Mouse (Mus musculus) embryonic facial prominence, embryonic 15.5 days (tissue): ENCODE measurements around the gene Zw10. TPM values are rescaled to one million over a fixed set of nuclear protein-coding genes. Genes with fewer than 3 reads are reported as not detected.
A peak's percentile ranks its signal among the peaks of the same experiment; 100 is the strongest.

Source experiments
- ATAC-seq: fragments of 200-750 bp; cut with Nextera tagmentation; 2 replicates; pipeline ENCODE4 v1.8.0; 2017; ENCODE audit warnings: low read depth, moderate TSS enrichment; ENCODE audit not compliant: insufficient number of reproducible peaks, low FRiP score, low TSS enrichment
- H3K27ac ChIP-seq: fragments of 300-500 bp; sonication (generic); replicated peaks from 2 replicates; pipeline ENCODE4 v1.5.1; 2015; ENCODE audit warnings: mild to moderate bottlenecking, inconsistent platforms
- H3K27me3 ChIP-seq: fragments of 300-500 bp; sonication (generic); 2 replicates; pipeline ENCODE4 v1.6.1; 2015; ENCODE audit warnings: inconsistent platforms
- H3K36me3 ChIP-seq: fragments of 300-500 bp; sonication (generic); 2 replicates; pipeline ENCODE4 v1.6.1; 2015; ENCODE audit warnings: mild to moderate bottlenecking, inconsistent platforms
- H3K4me1 ChIP-seq: fragments of 300-500 bp; sonication (generic); 2 replicates; pipeline ENCODE4 v1.6.1; 2015; ENCODE audit warnings: inconsistent platforms
- H3K4me2 ChIP-seq: fragments of 300-500 bp; sonication (generic); replicated peaks from 2 replicates; pipeline ENCODE4 v1.6.1; 2015; ENCODE audit warnings: mild to moderate bottlenecking, inconsistent platforms
- H3K4me3 ChIP-seq: fragments of 300-500 bp; sonication (generic); replicated peaks from 2 replicates; pipeline ENCODE4 v1.5.1; 2015; ENCODE audit warnings: mild to moderate bottlenecking, inconsistent platforms
- H3K9ac ChIP-seq: fragments of 300-500 bp; sonication (generic); 2 replicates; pipeline ENCODE4 v1.6.1; 2015; ENCODE audit warnings: inconsistent platforms
- H3K9me3 ChIP-seq: fragments of 300-500 bp; sonication (generic); replicated peaks from 2 replicates; pipeline ENCODE4 v1.6.1; 2016; ENCODE audit warnings: inconsistent platforms
- WGBS: fragments of 180-500 bp; shearing (Covaris S2); methylation state at CpG from one replicate; pipeline ENCODE4 v1.1.7; 2015; 5-methylcytosine and 5-hydroxymethylcytosine counted together
- polyA plus RNA-seq: library from polyadenylated mRNA; unstranded; fragments of >200 nt; fragmentation: Nextera tagmentation; extraction: Ambion mirVana; gene quantifications from 2 replicates; pipeline ENCODE4 v1.2.1, GENCODE M21; 2015

Zw10 gene
- polyA plus RNA-seq, 1 experiment from 2014 or later, result 37.3 TPM

- Histone ChIP-seq H3K4me3 (no peak overlapping the region), H3K27me3 (no peaks in the 10 kb centered on the region), H3K4me2 (no peak overlapping the region), H3K9ac (no peak overlapping the region), H3K4me1 (no peaks in the 10 kb centered on the region), H3K36me3 (peaks cover 35% of the 10 kb centered on the region), H3K27ac (peak overlapping the region; percentile 11; the same call in 1 of the 2 replicates), H3K9me3 (no peaks in the 10 kb centered on the region)
- ATAC-seq, result no peak
- 10% methylated on average over 4 of the region's 4 CpGs for WGBS
These were observed 26.1 kb downstream of the Zw10 start for GRCm38 (mm10) chr9:49081561-49081960.

- H3K9ac ChIP-seq, result no peak overlapping the region
- no peaks in the 10 kb centered on the region for H3K27me3 ChIP-seq
- no peak for ATAC-seq
- H3K4me2 ChIP-seq, result no peak overlapping the region
- no peaks in the 10 kb centered on the region for H3K36me3 ChIP-seq
- WGBS, result 41% methylated on average over 11 of the region's 11 CpGs
- no peak overlapping the region for H3K4me3 ChIP-seq
- no peak overlapping the region for H3K27ac ChIP-seq
- H3K9me3 ChIP-seq, result no peaks in the 10 kb centered on the region
- no peaks in the 10 kb centered on the region for H3K4me1 ChIP-seq
These were observed 31.9 kb downstream of the Zw10 start for GRCm38 (mm10) chr9:49087317-49087716.

GRCm38 (mm10) chr9:49098871-49099270 lies 43.5 kb downstream of the Zw10 start:
- Histone ChIP-seq H3K27ac (no peak overlapping the region), H3K4me1 (peaks cover 4% of the 10 kb centered on the region; the same call in 1 of the 2 replicates), H3K36me3 (no peaks in the 10 kb centered on the region), H3K4me3 (no peak overlapping the region), H3K4me2 (no peak overlapping the region), H3K27me3 (no peaks in the 10 kb centered on the region; the same call in 1 of the 2 replicates), H3K9ac (no peak overlapping the region), H3K9me3 (no peaks in the 10 kb centered on the region)
- WGBS, result 84% methylated on average over 3 of the region's 3 CpGs
- ATAC-seq, result no peak

- H3K9me3 ChIP-seq, result no peaks in the 10 kb centered on the region
- no peaks in the 10 kb centered on the region; the same call in 1 of the 2 replicates for H3K27me3 ChIP-seq
- peaks cover 4% of the 10 kb centered on the region; the same call in 1 of the 2 replicates for H3K4me1 ChIP-seq
- H3K9ac ChIP-seq, result no peak overlapping the region
- ATAC-seq, result peak; percentile 11; the same call in 1 of the 2 replicates
- H3K27ac ChIP-seq, result no peak overlapping the region
- WGBS, result 18% methylated on average over 1 of the region's 1 CpGs
- no peaks in the 10 kb centered on the region for H3K36me3 ChIP-seq
- H3K4me3 ChIP-seq, result no peak overlapping the region
- no peak overlapping the region for H3K4me2 ChIP-seq
These were observed 46.9 kb downstream of the Zw10 start for GRCm38 (mm10) chr9:49102328-49102727.

- no peaks in the 10 kb centered on the region for H3K4me1 ChIP-seq
- no peak overlapping the region for H3K9ac ChIP-seq
- no peaks in the 10 kb centered on the region for H3K27me3 ChIP-seq
- 39% methylated on average over 7 of the region's 7 CpGs for WGBS
- no peaks in the 10 kb centered on the region for H3K36me3 ChIP-seq
- no peak overlapping the region for H3K4me3 ChIP-seq
- ATAC-seq, result no peak
- no peaks in the 10 kb centered on the region for H3K9me3 ChIP-seq
- no peak overlapping the region for H3K27ac ChIP-seq
- no peak overlapping the region for H3K4me2 ChIP-seq
These were observed 53.7 kb downstream of the Zw10 start for GRCm38 (mm10) chr9:49109101-49109500.

- no peaks in the 10 kb centered on the region for H3K36me3 ChIP-seq
- no peak overlapping the region for H3K9ac ChIP-seq
- no peak for ATAC-seq
- H3K4me2 ChIP-seq, result no peak overlapping the region
- H3K4me3 ChIP-seq, result no peak overlapping the region
- no peaks in the 10 kb centered on the region for H3K9me3 ChIP-seq
- no peaks in the 10 kb centered on the region for H3K4me1 ChIP-seq
- H3K27me3 ChIP-seq, result no peaks in the 10 kb centered on the region
- 48% methylated on average over 6 of the region's 6 CpGs for WGBS
- no peak overlapping the region for H3K27ac ChIP-seq
These were observed 55.2 kb downstream of the Zw10 start for GRCm38 (mm10) chr9:49110476-49111220.

- Histone ChIP-seq H3K4me3 (no peak overlapping the region), H3K4me1 (no peaks in the 10 kb centered on the region), H3K27ac (no peak overlapping the region), H3K9ac (no peak overlapping the region), H3K36me3 (no peaks in the 10 kb centered on the region), H3K27me3 (no peaks in the 10 kb centered on the region), H3K9me3 (no peaks in the 10 kb centered on the region), H3K4me2 (no peak overlapping the region)
- WGBS, result 79% methylated on average over 5 of the region's 5 CpGs
- ATAC-seq, result no peak
These were observed 55.9 kb downstream of the Zw10 start for GRCm38 (mm10) chr9:49111296-49111695.

GRCm38 (mm10) chr9:49118271-49118825 lies 62.9 kb downstream of the Zw10 start:
- 18% methylated on average over 3 of the region's 3 CpGs for WGBS
- Histone ChIP-seq H3K27me3 (no peaks in the 10 kb centered on the region), H3K9me3 (no peaks in the 10 kb centered on the region), H3K9ac (no peak overlapping the region), H3K4me2 (no peak overlapping the region), H3K36me3 (no peaks in the 10 kb centered on the region), H3K4me3 (no peak overlapping the region), H3K4me1 (no peaks in the 10 kb centered on the region), H3K27ac (no peak overlapping the region)
- no peak for ATAC-seq

- Histone ChIP-seq H3K27me3 (no peaks in the 10 kb centered on the region), H3K4me3 (no peak overlapping the region), H3K9me3 (no peaks in the 10 kb centered on the region), H3K9ac (no peak overlapping the region), H3K27ac (no peak overlapping the region), H3K4me1 (no peaks in the 10 kb centered on the region), H3K4me2 (no peak overlapping the region), H3K36me3 (no peaks in the 10 kb centered on the region)
- 67% methylated on average over 4 of the region's 4 CpGs for WGBS
- no peak for ATAC-seq
These were observed 64.3 kb downstream of the Zw10 start for GRCm38 (mm10) chr9:49119759-49120158.

GRCm38 (mm10) chr9:49125706-49126105 lies 70.3 kb downstream of the Zw10 start:
- Histone ChIP-seq H3K4me3 (no peak overlapping the region), H3K27me3 (no peaks in the 10 kb centered on the region), H3K9me3 (no peaks in the 10 kb centered on the region), H3K36me3 (no peaks in the 10 kb centered on the region), H3K27ac (no peak overlapping the region), H3K4me1 (no peaks in the 10 kb centered on the region), H3K4me2 (no peak overlapping the region), H3K9ac (no peak overlapping the region)
- no peak for ATAC-seq
- 57% methylated on average over 7 of the region's 7 CpGs for WGBS
